Mouse (Mus musculus): ENCODE measurements around the gene Reck. TPM values are rescaled to one million over a fixed set of nuclear protein-coding genes. Genes with fewer than 3 reads are reported as not detected.

The Reck gene
- total and polyA plus RNA-seq, 3 experiments = 0.12 to 0.60 TPM; not detected in 1

- H3K4me3 ChIP-seq (ENCODE audit: control insufficient read depth in 1 of 2, insufficient read depth in 1 of 2, low read depth in 2 of 2, low read length in 2 of 2) = no peak overlapping the region
- no peaks in the 10 kb centered on the region for H3K9me3 ChIP-seq (replicated peaks; ENCODE audit: insufficient read depth, low read length)
- H3K27me3 ChIP-seq (ENCODE audit: control insufficient read depth in 1 of 2, insufficient read depth in 2 of 2, low read length in 2 of 2) = no peaks in the 10 kb centered on the region
- TF ChIP-seq USF2 (IDR thresholded peaks at IDR 0.05; ENCODE audit: borderline replicate concordance in 1 of 2, insufficient read depth in 1 of 2, low read depth in 1 of 2, low read length in 2 of 2) (no peak), SMC3 (IDR thresholded peaks at IDR 0.05; ENCODE audit: low read depth, low read length) (no peak), MYB (IDR thresholded peaks at IDR 0.05; ENCODE audit: low read depth, low read length) (no peak), ZNF384 (IDR thresholded peaks at IDR 0.05; ENCODE audit: low read depth, low read length) (no peak), MEF2A (IDR thresholded peaks at IDR 0.05; ENCODE audit: extremely low read depth, insufficient replicate concordance, low read depth, low read length, poor library complexity, severe bottlenecking) (no peak), ZMIZ1 (IDR thresholded peaks at IDR 0.05; ENCODE audit: low read depth, low read length) (no peak), ETS1 (IDR thresholded peaks at IDR 0.05; ENCODE audit: low read depth, low read length) (no peak), POLR2AphosphoS5 (IDR thresholded peaks at IDR 0.05; ENCODE audit: borderline replicate concordance, low read depth, low read length) (no peak), RCOR1 (IDR thresholded peaks at IDR 0.05; ENCODE audit: low read depth, low read length) (no peak), E2F4 (IDR thresholded peaks at IDR 0.05; ENCODE audit: borderline replicate concordance, low read depth, low read length) (no peak), ZKSCAN1 (IDR thresholded peaks at IDR 0.05; ENCODE audit: low read depth, low read length) (no peak), GABPA (IDR thresholded peaks at IDR 0.05; ENCODE audit: low read depth, low read length) (no peak), RAD21 (IDR thresholded peaks at IDR 0.05; ENCODE audit: low read depth, low read length) (no peak), USF1 (IDR thresholded peaks at IDR 0.05; ENCODE audit: low read depth, low read length) (no peak), ZC3H11A (IDR thresholded peaks at IDR 0.05; ENCODE audit: low read depth, low read length) (no peak), UBTF (IDR thresholded peaks at IDR 0.05; ENCODE audit: borderline replicate concordance, insufficient read depth, low read depth, low read length) (no peak), CTCF (IDR thresholded peaks at IDR 0.05 in 2 of 3, conservative IDR thresholded peaks at IDR 0.05 in 1 of 3; ENCODE audit: control insufficient read depth in 1 of 3, insufficient read depth in 1 of 3, low read depth in 2 of 3, low read length in 3 of 3, poor library complexity in 1 of 3, severe bottlenecking in 1 of 3) (no peak), POLR2A (IDR thresholded peaks at IDR 0.05; ENCODE audit: control insufficient read depth in 1 of 2, insufficient read depth in 1 of 2, low read depth in 1 of 2, low read length in 2 of 2, poor library complexity in 1 of 2) (no peak)
- no peak for DNase-seq (ENCODE audit: low read depth, low spot score)
- H3K9ac ChIP-seq (ENCODE audit: control insufficient read depth, low read depth, low read length, poor library complexity, severe bottlenecking) = no peak overlapping the region
- no peak overlapping the region for H3K27ac ChIP-seq (ENCODE audit: control insufficient read depth, low read depth, low read length)
- H3K79me2 ChIP-seq (ENCODE audit: control insufficient read depth, insufficient read depth, low read length, poor library complexity) = no peaks in the 10 kb centered on the region; the same call in 1 of the 2 replicates
- H3K4me1 ChIP-seq (ENCODE audit: control insufficient read depth in 1 of 2, insufficient read depth in 2 of 2, low read length in 2 of 2) = 0 out of 4 replicates have a peak, but pooled peaks cover 0 to 6% of the 10 kb centered on the region in 2 experiments
- H3K36me3 ChIP-seq (ENCODE audit: control insufficient read depth in 1 of 2, insufficient read depth in 2 of 2, low read length in 2 of 2) = no peaks in the 10 kb centered on the region
These were observed 105.9 kb downstream of the Reck start for GRCm38 (mm10) chr4:43981251-43981650.

GRCm38 (mm10) chr4:43982053-43982732, 106.9 kb downstream of the Reck start:
- peak overlapping the region; percentile 34 for H3K27ac ChIP-seq (ENCODE audit: control insufficient read depth, low read depth, low read length)
- TF ChIP-seq TBP (IDR thresholded peaks at IDR 0.05; ENCODE audit: low read depth, low read length) (peak; percentile 69), SIN3A (IDR thresholded peaks at IDR 0.05; ENCODE audit: low read length) (peak; percentile 75; the same call in 1 of the 2 replicates), MYC (IDR thresholded peaks at IDR 0.05; ENCODE audit: low read depth, low read length) (0 out of 2 replicates have a peak, but pooled peaks have one; percentile 47), SMC3 (IDR thresholded peaks at IDR 0.05; ENCODE audit: low read depth, low read length) (peak; percentile 100), NRF1 (IDR thresholded peaks at IDR 0.05; ENCODE audit: insufficient read depth, low read depth, low read length, poor library complexity, severe bottlenecking) (no peak), RAD21 (IDR thresholded peaks at IDR 0.05; ENCODE audit: low read depth, low read length) (no peak; the same call in none of the 2 replicates), ELF1 (IDR thresholded peaks at IDR 0.05; ENCODE audit: low read depth, low read length) (no peak), EP300 (IDR thresholded peaks at IDR 0.05; ENCODE audit: low read depth in 1 of 2, low read length in 2 of 2) (no peak), GABPA (IDR thresholded peaks at IDR 0.05; ENCODE audit: low read depth, low read length) (no peak), UBTF (IDR thresholded peaks at IDR 0.05; ENCODE audit: borderline replicate concordance, insufficient read depth, low read depth, low read length) (0 out of 2 replicates have a peak, but pooled peaks have one; percentile 62), MAX (IDR thresholded peaks at IDR 0.05; ENCODE audit: low read length) (no peak; the same call in 1 of the 2 replicates), USF1 (IDR thresholded peaks at IDR 0.05; ENCODE audit: low read depth, low read length) (no peak), JUND (IDR thresholded peaks at IDR 0.05; ENCODE audit: low read depth, low read length) (no peak), NELFE (IDR thresholded peaks at IDR 0.05; ENCODE audit: low read depth, low read length) (peak; percentile 19; the same call in 1 of the 2 replicates), MAFK (IDR thresholded peaks at IDR 0.05; ENCODE audit: borderline replicate concordance, low read depth, low read length) (no peak), E2F4 (IDR thresholded peaks at IDR 0.05; ENCODE audit: borderline replicate concordance, low read depth, low read length) (no peak)

More at GRCm38 (mm10) chr4:43982053-43982732, 106.9 kb downstream of the Reck start:
- Histone ChIP-seq H3K4me3 (ENCODE audit: control insufficient read depth in 1 of 2, insufficient read depth in 1 of 2, low read depth in 2 of 2, low read length in 2 of 2) (peak overlapping the region; percentile 63 to 77), H3K9ac (ENCODE audit: control insufficient read depth, low read depth, low read length, poor library complexity, severe bottlenecking) (peak overlapping the region; percentile 87), H3K79me2 (ENCODE audit: control insufficient read depth, insufficient read depth, low read length, poor library complexity) (no peaks in the 10 kb centered on the region; the same call in 1 of the 2 replicates), H3K9me3 (replicated peaks; ENCODE audit: insufficient read depth, low read length) (no peaks in the 10 kb centered on the region), H3K36me3 (ENCODE audit: control insufficient read depth in 1 of 2, insufficient read depth in 2 of 2, low read length in 2 of 2) (no peaks in the 10 kb centered on the region), H3K4me1 (ENCODE audit: control insufficient read depth in 1 of 2, insufficient read depth in 2 of 2, low read length in 2 of 2) (0 out of 4 replicates have a peak, but pooled peaks cover 0 to 6% of the 10 kb centered on the region in 2 experiments), H3K27me3 (ENCODE audit: control insufficient read depth in 1 of 2, insufficient read depth in 2 of 2, low read length in 2 of 2) (no peaks in the 10 kb centered on the region)
- DNase-seq (ENCODE audit: low read depth, low spot score) = peak; percentile 95

Data from MEL (cell line).